In genomic region chr9:103363730-103364417, GRCm38 (mm10) we compare ENCODE assay signal across 8 mouse cellular contexts. TPM values are rescaled to one million over a fixed set of nuclear protein-coding genes. Genes with fewer than 3 reads are reported as not detected.
DNase-seq lines count a peak whose midpoint lies in the region; ATAC-seq and TF ChIP-seq lines count a peak whose summit lies in the region.

No protein-coding gene starts in this region.

- peak overlapping the region; percentile 98 for H3K9ac ChIP-seq in MEL (ENCODE audit: control insufficient read depth, low read depth, low read length, poor library complexity, severe bottlenecking)
- H3K9ac ChIP-seq in embryonic facial prominence, embryonic 15.5 days = peak overlapping the region; percentile 97
- H3K9ac ChIP-seq in intestine, embryonic 15.5 days = peak overlapping the region; percentile 98
- H3K9ac ChIP-seq in liver, postnatal 0 days (replicated peaks) = peak overlapping the region; percentile 98

- no peaks in the 10 kb centered on the region for H3K27me3 ChIP-seq in MEL (ENCODE audit: control insufficient read depth in 1 of 2, insufficient read depth in 2 of 2, low read length in 2 of 2)
- no peaks in the 10 kb centered on the region for H3K27me3 ChIP-seq in embryonic facial prominence, embryonic 15.5 days
- H3K27me3 ChIP-seq in intestine, embryonic 15.5 days (replicated peaks) = no peaks in the 10 kb centered on the region
- H3K27me3 ChIP-seq in liver, postnatal 0 days (ENCODE audit: insufficient read depth, low read length) = no peaks in the 10 kb centered on the region
- no peaks in the 10 kb centered on the region for H3K27me3 ChIP-seq in small intestine, adult 2 months (ENCODE audit: control insufficient read depth, insufficient read depth, low read length)

- H3K36me3 ChIP-seq in MEL (ENCODE audit: control insufficient read depth in 1 of 2, insufficient read depth in 2 of 2, low read length in 2 of 2) = peaks cover 37 to 49% of the 10 kb centered on the region in 2 experiments
- peaks cover 21% of the 10 kb centered on the region for H3K36me3 ChIP-seq in embryonic facial prominence, embryonic 15.5 days
- H3K36me3 ChIP-seq in intestine, embryonic 15.5 days = peaks cover 10% of the 10 kb centered on the region
- H3K36me3 ChIP-seq in liver, postnatal 0 days (replicated peaks; ENCODE audit: insufficient read depth, low read length) = peaks cover 29% of the 10 kb centered on the region
- H3K36me3 ChIP-seq in small intestine, adult 2 months (ENCODE audit: control insufficient read depth, insufficient read depth, low read length) = peaks cover 18% of the 10 kb centered on the region

- H3K4me1 ChIP-seq in MEL (ENCODE audit: control insufficient read depth in 1 of 2, insufficient read depth in 2 of 2, low read length in 2 of 2) = peaks cover 13 to 26% of the 10 kb centered on the region in 2 experiments
- peaks cover 23% of the 10 kb centered on the region for H3K4me1 ChIP-seq in embryonic facial prominence, embryonic 15.5 days
- peaks cover 15% of the 10 kb centered on the region for H3K4me1 ChIP-seq in intestine, embryonic 15.5 days (replicated peaks)
- peaks cover 29% of the 10 kb centered on the region for H3K4me1 ChIP-seq in liver, postnatal 0 days (ENCODE audit: insufficient read depth)
- peaks cover 5% of the 10 kb centered on the region; the same call in 1 of the 2 replicates for H3K4me1 ChIP-seq in small intestine, adult 2 months (ENCODE audit: control insufficient read depth, insufficient read depth, insufficient read length, low read length)

- peaks cover 52% of the 10 kb centered on the region for H3K79me2 ChIP-seq in MEL (ENCODE audit: control insufficient read depth, insufficient read depth, low read length, poor library complexity)

- intact Hi-C loops in left cerebral cortex, postnatal 4 days (cut with DNase I) = loop anchor here (10.0 kb wide), 1 partner anchor 111 kb away; no protein-coding TSS in a partner anchor

- TF ChIP-seq EP300 in MEL (IDR thresholded peaks at IDR 0.05; ENCODE audit: low read depth in 1 of 2, low read length in 2 of 2) = no peak
- no peak for TF ChIP-seq EP300 in liver, postnatal 0 days (IDR thresholded peaks at IDR 0.05; ENCODE audit: low read depth)

- TF ChIP-seq POLR2A in MEL (IDR thresholded peaks at IDR 0.05; ENCODE audit: control insufficient read depth in 1 of 2, insufficient read depth in 1 of 2, low read depth in 1 of 2, low read length in 2 of 2, poor library complexity in 1 of 2) = no peak; a peak in 1 of 4 replicates
- no peak for TF ChIP-seq POLR2A in small intestine, adult 2 months (IDR thresholded peaks at IDR 0.05; ENCODE audit: low read depth, low read length)

- peak overlapping the region; percentile 88 to 97 for H3K4me3 ChIP-seq in MEL (ENCODE audit: control insufficient read depth in 1 of 2, insufficient read depth in 1 of 2, low read depth in 2 of 2, low read length in 2 of 2)
- peak overlapping the region; percentile 95 for H3K4me3 ChIP-seq in embryonic facial prominence, embryonic 15.5 days (replicated peaks)
- H3K4me3 ChIP-seq in intestine, embryonic 15.5 days (replicated peaks) = peak overlapping the region; percentile 93
- H3K4me3 ChIP-seq in liver, postnatal 0 days (ENCODE audit: low read depth, low read length) = peak overlapping the region; percentile 92
- peak overlapping the region; percentile 98 for H3K4me3 ChIP-seq in small intestine, adult 2 months (ENCODE audit: low read depth, low read length)

- no peak for ATAC-seq in cerebellum, adult (ENCODE audit: insufficient number of reproducible peaks, low FRiP score, low TSS enrichment)
- ATAC-seq in embryonic facial prominence, embryonic 15.5 days (ENCODE audit: insufficient number of reproducible peaks, low FRiP score, low TSS enrichment, low read depth) = no peak
- no peak for ATAC-seq in intestine, embryonic 15.5 days
- ATAC-seq in liver, postnatal 0 days = no peak

- TF ChIP-seq RAD21 in MEL (IDR thresholded peaks at IDR 0.05; ENCODE audit: low read depth, low read length) = no peak

- TF ChIP-seq CTCF in MEL (IDR thresholded peaks at IDR 0.05 in 2 of 3, conservative IDR thresholded peaks at IDR 0.05 in 1 of 3; ENCODE audit: control insufficient read depth in 1 of 3, insufficient read depth in 1 of 3, low read depth in 2 of 3, low read length in 3 of 3, poor library complexity in 1 of 3, severe bottlenecking in 1 of 3) = no peak
- no peak for TF ChIP-seq CTCF in liver, postnatal 0 days (IDR thresholded peaks at IDR 0.05; ENCODE audit: low read depth)
- TF ChIP-seq CTCF in small intestine, adult 2 months (IDR thresholded peaks at IDR 0.05; ENCODE audit: extremely low read depth, insufficient read length, insufficient replicate concordance, low read depth, low read length) = no peak

- H3K4me2 ChIP-seq in embryonic facial prominence, embryonic 15.5 days (replicated peaks) = peak overlapping the region; percentile 69
- peak overlapping the region; percentile 61 for H3K4me2 ChIP-seq in intestine, embryonic 15.5 days (replicated peaks)
- H3K4me2 ChIP-seq in liver, postnatal 0 days (ENCODE audit: low read depth, low read length) = peak overlapping the region; percentile 84

- peak overlapping the region; percentile 67 for H3K27ac ChIP-seq in MEL (ENCODE audit: control insufficient read depth, low read depth, low read length)
- H3K27ac ChIP-seq in embryonic facial prominence, embryonic 15.5 days (replicated peaks) = peak overlapping the region; percentile 98; the same call in 1 of the 2 replicates
- 0 out of 2 replicates have a peak overlapping the region, but pooled peaks have one; percentile 97 for H3K27ac ChIP-seq in intestine, embryonic 15.5 days
- H3K27ac ChIP-seq in liver, postnatal 0 days (ENCODE audit: low read depth) = peak overlapping the region; percentile 100
- peak overlapping the region; percentile 40 for H3K27ac ChIP-seq in small intestine, adult 2 months (ENCODE audit: insufficient read depth, low read depth, low read length)

- DNase-seq in cerebellum, adult 18-20 months = peak; percentile 20
- DNase-seq in MEL (ENCODE audit: low read depth, low spot score) = peak; percentile 63
- DNase-seq in liver, postnatal 0 days = peak; percentile 28
- DNase-seq in left cerebral cortex, postnatal 4 days = no peak

- 1% methylated on average over 21 of the region's 21 CpGs for WGBS in embryonic facial prominence, embryonic 15.5 days
- 1% methylated on average over 21 of the region's 21 CpGs for WGBS in intestine, embryonic 15.5 days
- 1% methylated on average over 21 of the region's 21 CpGs for WGBS in liver, postnatal 0 days (ENCODE audit: insufficient replicate concordance)
- WGBS in small intestine, adult 2 months = 4% methylated on average over 21 of the region's 21 CpGs

- no peaks in the 10 kb centered on the region for H3K9me3 ChIP-seq in MEL (replicated peaks; ENCODE audit: insufficient read depth, low read length)
- no peaks in the 10 kb centered on the region for H3K9me3 ChIP-seq in embryonic facial prominence, embryonic 15.5 days (replicated peaks)
- no peaks in the 10 kb centered on the region for H3K9me3 ChIP-seq in intestine, embryonic 15.5 days
- no peaks in the 10 kb centered on the region for H3K9me3 ChIP-seq in liver, postnatal 0 days (ENCODE audit: low read length)

TF ChIP-seq in MEL, 35 proteins besides CTCF, POLR2A, EP300 and RAD21 (continues in another document):
- TF ChIP-seq MAFK (IDR thresholded peaks at IDR 0.05; ENCODE audit: borderline replicate concordance, low read depth, low read length) = no peak
- TF ChIP-seq USF1 (IDR thresholded peaks at IDR 0.05; ENCODE audit: low read depth, low read length) = peak; percentile 63
- no peak for TF ChIP-seq JUND (IDR thresholded peaks at IDR 0.05; ENCODE audit: low read depth, low read length)
- TF ChIP-seq TAL1 (IDR thresholded peaks at IDR 0.05; ENCODE audit: low read length) = no peak
- no peak for TF ChIP-seq POLR2AphosphoS5 (IDR thresholded peaks at IDR 0.05; ENCODE audit: borderline replicate concordance, low read depth, low read length)
- TF ChIP-seq ZMIZ1 (IDR thresholded peaks at IDR 0.05; ENCODE audit: low read depth, low read length) = no peak
- no peak for TF ChIP-seq ETS1 (IDR thresholded peaks at IDR 0.05; ENCODE audit: low read depth, low read length)
- TF ChIP-seq TBP (IDR thresholded peaks at IDR 0.05; ENCODE audit: low read depth, low read length) = no peak
- TF ChIP-seq ELF1 (IDR thresholded peaks at IDR 0.05; ENCODE audit: low read depth, low read length) = no peak
- TF ChIP-seq ZC3H11A (IDR thresholded peaks at IDR 0.05; ENCODE audit: low read depth, low read length) = no peak

RNA-seq across cellular contexts. Expression of gene Cdv3, which starts 1.8 kb away (rescaled TPM):
- total RNA-seq in MEL (2012; rRNA removed) = 241 and 258 TPM in 2 replicates
- polyA plus RNA-seq in MEL (2012; ENCODE audit: insufficient read depth in 1 of 2, insufficient read length in 2 of 2, low read depth in 1 of 2, low replicate concordance in 2 of 2, missing spikeins in 1 of 2) = 100 to 1,000 TPM; 115 to 232 TPM
- polyA plus RNA-seq in embryonic facial prominence, embryonic 15.5 days (2015; fragmentation: Nextera tagmentation; extraction: Ambion mirVana) = 97.0 and 98.6 TPM in 2 replicates
- polyA plus RNA-seq in intestine, embryonic 15.5 days (2015; fragmentation: Nextera tagmentation; extraction: Ambion mirVana) = 90.7 and 97.1 TPM in 2 replicates
- polyA plus RNA-seq in liver, postnatal 0 days (2015; fragmentation: Nextera tagmentation; extraction: Ambion mirVana) = 34.6 and 36.6 TPM in 2 replicates
- polyA plus RNA-seq in small intestine, adult 2 months (2012; rRNA removed) = 24.4 and 60.1 TPM in 2 replicates
- 100 to 1,000 TPM; 128 to 131 TPM for total RNA-seq in left cerebral cortex, postnatal 4 days (2021)

RNA-seq across cellular contexts. Expression of gene Topbp1, which starts 58.9 kb away (rescaled TPM):
- 120 and 127 TPM in 2 replicates for total RNA-seq in MEL (2012; rRNA removed)
- 100 to 1,000 TPM; 216 to 756 TPM for polyA plus RNA-seq in MEL (2012; ENCODE audit: insufficient read depth in 1 of 2, insufficient read length in 2 of 2, low read depth in 1 of 2, low replicate concordance in 2 of 2, missing spikeins in 1 of 2)
- 52.8 and 55.2 TPM in 2 replicates for polyA plus RNA-seq in embryonic facial prominence, embryonic 15.5 days (2015; fragmentation: Nextera tagmentation; extraction: Ambion mirVana)
- polyA plus RNA-seq in intestine, embryonic 15.5 days (2015; fragmentation: Nextera tagmentation; extraction: Ambion mirVana) = 55.4 and 62.3 TPM in 2 replicates
- polyA plus RNA-seq in liver, postnatal 0 days (2015; fragmentation: Nextera tagmentation; extraction: Ambion mirVana) = 15.5 and 17.3 TPM in 2 replicates
- 3.7 and 7.4 TPM in 2 replicates for polyA plus RNA-seq in small intestine, adult 2 months (2012; rRNA removed)
- total RNA-seq in left cerebral cortex, postnatal 4 days (2021) = 10 to 100 TPM; 33.6 to 35.1 TPM

RNA-seq across cellular contexts. Expression of gene 1300017J02Rik, which starts 59.0 kb away (rescaled TPM):
- total RNA-seq in MEL (2012; rRNA removed) = 0.07 and 0.62 TPM in 2 replicates
- 1 to 10 TPM in 1 of 2 experiments, not detected in 1; 2.6 TPM for polyA plus RNA-seq in MEL (2012; ENCODE audit: insufficient read depth in 1 of 2, insufficient read length in 2 of 2, low read depth in 1 of 2, low replicate concordance in 2 of 2, missing spikeins in 1 of 2)
- 2.4 and 2.9 TPM in 2 replicates for polyA plus RNA-seq in embryonic facial prominence, embryonic 15.5 days (2015; fragmentation: Nextera tagmentation; extraction: Ambion mirVana)
- 2.3 and 2.4 TPM in 2 replicates for polyA plus RNA-seq in intestine, embryonic 15.5 days (2015; fragmentation: Nextera tagmentation; extraction: Ambion mirVana)
- 171 and 175 TPM in 2 replicates for polyA plus RNA-seq in liver, postnatal 0 days (2015; fragmentation: Nextera tagmentation; extraction: Ambion mirVana)
- polyA plus RNA-seq in small intestine, adult 2 months (2012; rRNA removed) = 0.05 TPM in 1 of 2 replicates, not detected in the other
- total RNA-seq in left cerebral cortex, postnatal 4 days (2021) = under 1 TPM in 1 of 2 experiments, not detected in 1; 0.56 TPM

Comparison
In these comparisons a context has a peak if more than half of its experiments do, and no peak if none do; other contexts are left out.
1. H3K27ac ChIP-seq: peak in every context shown above with its lines; median percentile 100 in liver, postnatal 0 days; 98 in embryonic facial prominence, embryonic 15.5 days; 97 in intestine, embryonic 15.5 days; 67 in MEL; 40 in small intestine, adult 2 months.
2. RNA of gene 1300017J02Rik, which starts 59.0 kb away (polyA plus RNA-seq): 171 to 175 TPM in liver, postnatal 0 days; 2.6 TPM in MEL, 2.4 to 2.9 TPM in embryonic facial prominence, embryonic 15.5 days, 2.3 to 2.4 TPM in intestine, embryonic 15.5 days and 0.05 TPM in small intestine, adult 2 months; every median in the first group is over 10 times any median in the second.
3. Peak in every context shown above with its lines, with median percentiles within 50 percentile points of each other: H3K4me3 ChIP-seq, H3K9ac ChIP-seq and H3K4me2 ChIP-seq.